Mouse (Mus musculus) kidney, adult 2 months (tissue): ENCODE results near the gene Armc7. TPM values are rescaled to one million over a fixed set of nuclear protein-coding genes. Genes with fewer than 3 reads are reported as not detected.

Experiments
- DNase-seq: peaks from one replicate; pipeline ENCODE4 v3.0.0; 2021
- H3K27ac ChIP-seq: fragments of 200-500 bp; 2 replicates; pipeline ENCODE4 v1.5.1; 2012; ENCODE audit warnings: low read depth, low read length, control low read depth, inconsistent platforms; ENCODE audit not compliant: insufficient read depth
- H3K27me3 ChIP-seq: fragments of 200-500 bp; replicated peaks from 2 replicates; pipeline ENCODE4 v1.6.1; 2012; ENCODE audit warnings: mild to moderate bottlenecking, moderate library complexity, low read length, inconsistent platforms; ENCODE audit not compliant: control insufficient read depth, insufficient read depth
- H3K36me3 ChIP-seq: fragments of 200-500 bp; 2 replicates; pipeline ENCODE4 v1.6.1; 2012; ENCODE audit warnings: mild to moderate bottlenecking, moderate library complexity, low read length, inconsistent platforms; ENCODE audit not compliant: control insufficient read depth, insufficient read depth
- H3K4me1 ChIP-seq: fragments of 200-500 bp; 2 replicates; pipeline ENCODE4 v1.6.1; 2011; ENCODE audit warnings: low read length; ENCODE audit not compliant: control insufficient read depth, insufficient read depth
- H3K4me3 ChIP-seq: fragments of 200-500 bp; 2 replicates; pipeline ENCODE4 v1.5.1; 2011; ENCODE audit warnings: mild to moderate bottlenecking, low read depth, low read length, control low read depth; ENCODE audit not compliant: insufficient read depth
- CTCF ChIP-seq: fragments of 200-500 bp; conservative IDR thresholded peaks from 2 replicates; pipeline ENCODE4 v1.5.1; 2011; ENCODE audit warnings: low read depth, mild to moderate bottlenecking, control low read depth, low read length, moderate library complexity, mixed read lengths; ENCODE audit not compliant: insufficient read depth, insufficient read length
- POLR2A ChIP-seq: fragments of 200-500 bp; IDR thresholded peaks from one replicate; pipeline ENCODE4 v1.6.1; 2011; ENCODE audit warnings: low read depth, low read length, control low read depth
- WGBS: fragments of 180-500 bp; shearing (Covaris S2); methylation state at CpG from one replicate; pipeline ENCODE4 v1.1.7; 2018; 5-methylcytosine and 5-hydroxymethylcytosine counted together
- polyA plus RNA-seq: library from polyadenylated mRNA; depleted of rRNA; stranded (reverse); fragments of >200 nt; gene quantifications from 2 replicates; pipeline ENCODE4 v1.2.3, GENCODE M21; 2012; rRNA removed

Armc7 gene
- 6.8 and 7.3 TPM in 2 replicates for polyA plus RNA-seq

- H3K36me3 ChIP-seq: peaks cover 2% of the 10 kb centered on the region; the same call in 1 of the 2 replicates
- H3K27me3 ChIP-seq: no peaks in the 10 kb centered on the region
- peak within 1 kb of the TSS; percentile 85 for H3K4me3 ChIP-seq
- under 1% methylated on average over 26 of the region's 26 CpGs for WGBS
- peak within 1 kb of the TSS; percentile 89 for H3K27ac ChIP-seq
- H3K4me1 ChIP-seq: peaks cover 28% of the 10 kb centered on the region
- DNase-seq: peak; percentile 97
- TF ChIP-seq CTCF (no peak), POLR2A (peak; percentile 27)
Measured at GRCm38 (mm10) chr11:115475025-115475757, at the start of gene Armc7. TSS of gene Armc7 (plus strand) at chr11:115475667.

DNA sequence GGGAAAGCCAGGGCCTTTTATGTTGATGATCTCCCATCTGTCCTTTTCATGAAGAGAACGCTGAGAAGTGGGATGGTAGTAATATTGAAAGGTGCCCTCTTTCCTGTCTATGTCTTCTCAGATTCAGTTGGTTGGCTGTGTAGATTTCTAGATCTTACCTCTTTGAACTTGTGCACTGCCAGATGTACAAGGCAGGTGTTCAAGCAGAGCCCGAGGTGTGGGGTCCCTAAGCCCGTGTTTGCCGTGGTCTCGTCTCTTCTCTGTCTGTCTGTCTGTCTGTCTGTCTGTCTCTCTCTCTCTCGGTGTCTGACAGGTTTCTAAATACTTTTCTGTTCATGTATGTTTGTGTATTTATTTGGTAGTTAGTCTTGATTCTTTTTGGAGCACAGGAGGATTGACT, 49.8 kb upstream of the Armc7 start:
- Histone ChIP-seq H3K4me3 (no peak overlapping the region), H3K27me3 (no peaks in the 10 kb centered on the region), H3K4me1 (peaks cover 7% of the 10 kb centered on the region), H3K27ac (no peak overlapping the region), H3K36me3 (0 out of 2 replicates have a peak, but pooled peaks cover 2% of the 10 kb centered on the region)
- 80% methylated on average over 6 of the region's 6 CpGs for WGBS
- no peak for DNase-seq
- TF ChIP-seq CTCF (no peak), POLR2A (no peak)

- TF ChIP-seq POLR2A (no peak), CTCF (peak; percentile 88)
- Histone ChIP-seq H3K4me3 (peak overlapping the region; percentile 25), H3K27ac (peak overlapping the region; percentile 33; the same call in 1 of the 2 replicates), H3K36me3 (0 out of 2 replicates have a peak, but pooled peaks cover 2% of the 10 kb centered on the region), H3K27me3 (no peaks in the 10 kb centered on the region), H3K4me1 (no peaks in the 10 kb centered on the region; the same call in 1 of the 2 replicates)
- peak; percentile 86 for DNase-seq
- WGBS: 40% methylated on average over 20 of the region's 20 CpGs
Measured at GRCm38 (mm10) chr11:115427482-115428331, 47.8 kb upstream of the Armc7 start.

- Histone ChIP-seq H3K27ac (no peak overlapping the region), H3K4me3 (no peak overlapping the region), H3K36me3 (0 out of 2 replicates have a peak, but pooled peaks cover 2% of the 10 kb centered on the region), H3K27me3 (no peaks in the 10 kb centered on the region), H3K4me1 (no peaks in the 10 kb centered on the region; the same call in 1 of the 2 replicates)
- DNase-seq: no peak
- 76% methylated on average over 7 of the region's 7 CpGs for WGBS
- TF ChIP-seq POLR2A: no peak
- no peak for TF ChIP-seq CTCF
Measured at GRCm38 (mm10) chr11:115429307-115429706, 46.2 kb upstream of the Armc7 start.

- no peak overlapping the region for H3K4me3 ChIP-seq
- H3K27ac ChIP-seq: no peak overlapping the region
- H3K4me1 ChIP-seq: no peaks in the 10 kb centered on the region; the same call in 1 of the 2 replicates
- H3K27me3 ChIP-seq: no peaks in the 10 kb centered on the region
- no peak for DNase-seq
- 90% methylated on average over 6 of the region's 6 CpGs for WGBS
- 0 out of 2 replicates have a peak, but pooled peaks cover 2% of the 10 kb centered on the region for H3K36me3 ChIP-seq
- TF ChIP-seq POLR2A (no peak), CTCF (no peak)
Measured at GRCm38 (mm10) chr11:115430561-115430960, 44.9 kb upstream of the Armc7 start.

DNA sequence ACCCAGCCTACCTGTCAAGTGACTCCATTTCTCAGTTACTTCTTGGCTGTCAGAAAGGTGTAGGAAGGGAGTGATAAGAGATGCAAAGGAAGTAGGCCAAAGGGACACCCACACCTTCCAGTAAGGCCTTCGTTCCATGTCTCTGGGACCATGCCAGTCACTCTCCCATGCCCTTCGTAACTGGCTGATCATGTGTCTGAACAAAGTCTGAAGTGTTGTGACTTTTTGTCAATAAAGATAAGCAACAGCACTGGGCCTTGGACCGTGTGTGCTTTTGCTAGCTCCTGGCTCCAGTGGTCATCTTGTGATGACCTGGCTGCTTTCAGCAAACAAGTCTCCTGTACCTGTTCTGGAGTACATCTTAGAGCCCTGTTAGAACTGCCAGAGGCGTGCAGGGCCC, 42.7 kb upstream of the Armc7 start:
- WGBS: 43% methylated on average over 4 of the region's 4 CpGs
- TF ChIP-seq POLR2A: no peak
- no peak for TF ChIP-seq CTCF
- Histone ChIP-seq H3K27ac (no peak overlapping the region), H3K4me3 (no peak overlapping the region), H3K4me1 (no peaks in the 10 kb centered on the region; the same call in 1 of the 2 replicates), H3K36me3 (0 out of 2 replicates have a peak, but pooled peaks cover 2% of the 10 kb centered on the region), H3K27me3 (no peaks in the 10 kb centered on the region)
- no peak for DNase-seq

DNA sequence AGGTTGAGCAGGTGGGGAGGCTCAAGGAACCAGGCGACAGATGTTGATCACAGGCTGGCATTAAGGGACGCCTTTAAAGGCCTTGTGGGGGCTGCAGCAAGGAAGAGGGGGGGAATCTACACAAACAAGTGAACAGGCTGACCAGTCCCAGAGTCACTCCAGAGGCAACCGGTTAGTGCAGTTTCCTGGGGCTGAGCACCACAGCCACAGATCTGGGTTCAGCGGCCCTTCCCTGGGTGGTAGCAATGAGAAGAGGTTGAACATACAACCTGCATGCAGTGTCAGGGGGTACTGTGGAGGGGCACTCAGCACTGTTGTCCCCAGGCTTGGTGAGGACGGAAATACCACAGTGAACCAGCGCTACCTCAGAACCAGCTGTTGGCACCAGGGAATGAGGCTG, 42.1 kb upstream of the Armc7 start:
- no peaks in the 10 kb centered on the region for H3K4me1 ChIP-seq
- DNase-seq: no peak
- H3K27me3 ChIP-seq: no peaks in the 10 kb centered on the region
- no peak overlapping the region for H3K27ac ChIP-seq
- no peak overlapping the region for H3K4me3 ChIP-seq
- 0 out of 2 replicates have a peak, but pooled peaks cover 2% of the 10 kb centered on the region for H3K36me3 ChIP-seq
- 73% methylated on average over 6 of the region's 6 CpGs for WGBS
- TF ChIP-seq POLR2A (no peak), CTCF (no peak)
